Mouse (Mus musculus) heart, embryonic 15.5 days (tissue): ENCODE measurements around the gene Olfr1358. TPM values are rescaled to one million over a fixed set of nuclear protein-coding genes. Genes with fewer than 3 reads are reported as not detected.
"Not testable (repeated sequence)": the region's sequence is repeated elsewhere in the genome, so short reads cannot be mapped to it uniquely, and the experiment has no call there.

ENCODE experiments used
- ATAC-seq: fragments of 200-750 bp; cut with Nextera tagmentation; replicated peaks from 2 replicates; pipeline ENCODE4 v1.8.0; 2017; ENCODE audit warnings: low read depth, moderate TSS enrichment; ENCODE audit not compliant: insufficient number of reproducible peaks, insufficient read depth, low FRiP score
- H3K27ac ChIP-seq: fragments of 300-500 bp; sonication (generic); 2 replicates; pipeline ENCODE4 v1.5.1; 2015; ENCODE audit warnings: mild to moderate bottlenecking, inconsistent platforms
- H3K27me3 ChIP-seq: fragments of 300-500 bp; sonication (generic); 2 replicates; pipeline ENCODE4 v1.6.1; 2015; ENCODE audit warnings: inconsistent platforms
- H3K36me3 ChIP-seq: fragments of 300-500 bp; sonication (generic); 2 replicates; pipeline ENCODE4 v1.6.1; 2015; ENCODE audit warnings: mild to moderate bottlenecking, inconsistent platforms
- H3K4me1 ChIP-seq: fragments of 300-500 bp; sonication (generic); replicated peaks from 2 replicates; pipeline ENCODE4 v1.6.1; 2015; ENCODE audit warnings: inconsistent platforms
- H3K4me2 ChIP-seq: fragments of 300-500 bp; sonication (generic); 2 replicates; pipeline ENCODE4 v1.6.1; 2015; ENCODE audit warnings: inconsistent platforms, mild to moderate bottlenecking, moderate library complexity
- H3K4me3 ChIP-seq: fragments of 300-500 bp; sonication (generic); 2 replicates; pipeline ENCODE4 v1.5.1; 2015; ENCODE audit warnings: mild to moderate bottlenecking, inconsistent platforms
- H3K9ac ChIP-seq: fragments of 300-500 bp; sonication (generic); 2 replicates; pipeline ENCODE4 v1.6.1; 2015; ENCODE audit warnings: mild to moderate bottlenecking, inconsistent platforms
- H3K9me3 ChIP-seq: fragments of 300-500 bp; sonication (generic); replicated peaks from 2 replicates; pipeline ENCODE4 v1.6.1; 2016; ENCODE audit warnings: inconsistent platforms
- WGBS: fragments of 180-500 bp; shearing (Covaris S2); methylation state at CpG from one replicate; pipeline ENCODE4 v1.1.7; 2015; ENCODE audit warnings: mixed read lengths; 5-methylcytosine and 5-hydroxymethylcytosine counted together
- polyA plus RNA-seq: library from polyadenylated mRNA; unstranded; fragments of >200 nt; fragmentation: Nextera tagmentation; extraction: Ambion mirVana; gene quantifications from 2 replicates; pipeline ENCODE4 v1.2.1, GENCODE M21; 2015

Olfr1358 gene
- polyA plus RNA-seq = not detected in 2 replicates

- Histone ChIP-seq H3K4me2 (no peak within 1 kb of the TSS), H3K27me3 (0 out of 2 replicates have a peak, but pooled peaks cover under 1% of the 10 kb centered on the region), H3K9ac (no peak within 1 kb of the TSS), H3K36me3 (no peaks in the 10 kb centered on the region), H3K27ac (no peak within 1 kb of the TSS), H3K9me3 (no peaks in the 10 kb centered on the region), H3K4me3 (no peak within 1 kb of the TSS), H3K4me1 (no peaks in the 10 kb centered on the region)
- ATAC-seq = no peak
Measured at GRCm38 (mm10) chr10:78517128-78517527, at the start of gene Olfr1358. Olfr1358 (plus strand) TSS chr10:78517428.

GRCm38 (mm10) chr10:78467761-78468310 is 49.4 kb upstream of the Olfr1358 start:
- Histone ChIP-seq H3K4me3 (no peak overlapping the region), H3K4me1 (peaks cover 27% of the 10 kb centered on the region), H3K9ac (no peak overlapping the region), H3K27ac (no peak overlapping the region), H3K9me3 (no peaks in the 10 kb centered on the region), H3K27me3 (no peaks in the 10 kb centered on the region), H3K4me2 (no peak overlapping the region), H3K36me3 (no peaks in the 10 kb centered on the region)
- no peak for ATAC-seq
- WGBS = 48% methylated on average over 2 of the region's 2 CpGs

- WGBS = 34% methylated on average over 15 of the region's 15 CpGs
- Histone ChIP-seq H3K9me3 (no peaks in the 10 kb centered on the region), H3K27ac (peak overlapping the region; percentile 36), H3K4me1 (peaks cover 8% of the 10 kb centered on the region; the same call in 1 of the 2 replicates), H3K27me3 (no peaks in the 10 kb centered on the region), H3K36me3 (no peaks in the 10 kb centered on the region), H3K4me2 (peak overlapping the region; percentile 34), H3K4me3 (0 out of 2 replicates have a peak overlapping the region, but pooled peaks have one; percentile 13), H3K9ac (no peak overlapping the region)
- no peak for ATAC-seq
Measured at GRCm38 (mm10) chr10:78470582-78471313, 46.5 kb upstream of the Olfr1358 start.

- Histone ChIP-seq H3K4me1 (peaks cover 8% of the 10 kb centered on the region; the same call in 1 of the 2 replicates), H3K27me3 (no peaks in the 10 kb centered on the region), H3K27ac (no peak overlapping the region), H3K9ac (no peak overlapping the region), H3K4me2 (no peak overlapping the region), H3K9me3 (no peaks in the 10 kb centered on the region), H3K4me3 (no peak overlapping the region), H3K36me3 (no peaks in the 10 kb centered on the region)
- 80% methylated on average over 3 of the region's 3 CpGs for WGBS
- no peak for ATAC-seq
Measured at GRCm38 (mm10) chr10:78472046-78472445, 45.2 kb upstream of the Olfr1358 start.

- H3K9me3 ChIP-seq = no peaks in the 10 kb centered on the region
- H3K9ac ChIP-seq = no peak overlapping the region
- WGBS = 36% methylated on average over 5 of the region's 5 CpGs
- no peaks in the 10 kb centered on the region for H3K27me3 ChIP-seq
- H3K27ac ChIP-seq = no peak overlapping the region
- H3K4me2 ChIP-seq = no peak overlapping the region
- H3K4me1 ChIP-seq = peaks cover 8% of the 10 kb centered on the region; the same call in 1 of the 2 replicates
- no peak overlapping the region for H3K4me3 ChIP-seq
- H3K36me3 ChIP-seq = no peaks in the 10 kb centered on the region
- no peak for ATAC-seq
Measured at GRCm38 (mm10) chr10:78473434-78473833, 43.8 kb upstream of the Olfr1358 start.

- Histone ChIP-seq H3K4me3 (no peak overlapping the region), H3K9me3 (no peaks in the 10 kb centered on the region), H3K4me2 (no peak overlapping the region), H3K27ac (no peak overlapping the region), H3K9ac (no peak overlapping the region), H3K4me1 (peaks cover 8% of the 10 kb centered on the region; the same call in 1 of the 2 replicates), H3K27me3 (0 out of 2 replicates have a peak, but pooled peaks cover 2% of the 10 kb centered on the region), H3K36me3 (no peaks in the 10 kb centered on the region)
- ATAC-seq = no peak
- WGBS = 50% methylated on average over 8 of the region's 8 CpGs
Measured at GRCm38 (mm10) chr10:78474759-78475158, 42.5 kb upstream of the Olfr1358 start.

- H3K4me1 ChIP-seq = peaks cover 5% of the 10 kb centered on the region
- H3K4me3 ChIP-seq = no peak overlapping the region
- 60% methylated on average over 4 of the region's 4 CpGs for WGBS
- no peaks in the 10 kb centered on the region for H3K9me3 ChIP-seq
- H3K27me3 ChIP-seq = 0 out of 2 replicates have a peak, but pooled peaks cover 3% of the 10 kb centered on the region
- ATAC-seq = no peak
- no peak overlapping the region for H3K4me2 ChIP-seq
- H3K9ac ChIP-seq = no peak overlapping the region
- H3K27ac ChIP-seq = no peak overlapping the region
- no peaks in the 10 kb centered on the region for H3K36me3 ChIP-seq
Measured at GRCm38 (mm10) chr10:78476821-78477220, 40.4 kb upstream of the Olfr1358 start.

- Histone ChIP-seq H3K9me3 (no peaks in the 10 kb centered on the region), H3K4me1 (peaks cover 9% of the 10 kb centered on the region), H3K9ac (peak overlapping the region; percentile 52), H3K27ac (no peak overlapping the region), H3K4me3 (peak overlapping the region; percentile 56), H3K27me3 (peaks cover 13% of the 10 kb centered on the region), H3K4me2 (peak overlapping the region; percentile 88), H3K36me3 (no peaks in the 10 kb centered on the region)
- WGBS = 37% methylated on average over 21 of the region's 21 CpGs
- ATAC-seq = peak; percentile 3; the same call in 1 of the 2 replicates
Measured at GRCm38 (mm10) chr10:78480954-78481927, 36.0 kb upstream of the Olfr1358 start.

- peaks cover 9% of the 10 kb centered on the region for H3K4me1 ChIP-seq
- peak overlapping the region; percentile 52 for H3K9ac ChIP-seq
- no peaks in the 10 kb centered on the region for H3K36me3 ChIP-seq
- H3K4me2 ChIP-seq = peak overlapping the region; percentile 88
- peaks cover 18% of the 10 kb centered on the region for H3K27me3 ChIP-seq
- under 1% methylated on average over 35 of the region's 35 CpGs for WGBS
- no peak overlapping the region for H3K27ac ChIP-seq
- peak overlapping the region; percentile 56 for H3K4me3 ChIP-seq
- ATAC-seq = peak; percentile 90
- no peaks in the 10 kb centered on the region for H3K9me3 ChIP-seq
Measured at GRCm38 (mm10) chr10:78481928-78482499, 35.2 kb upstream of the Olfr1358 start.

- H3K36me3 ChIP-seq, ATAC-seq: not testable (repeated sequence)
- 58% methylated on average over 2 of the region's 2 CpGs for WGBS
Measured at GRCm38 (mm10) chr10:78485369-78485768, 31.9 kb upstream of the Olfr1358 start.

More at GRCm38 (mm10) chr10:78485369-78485768, 31.9 kb upstream of the Olfr1358 start:
- H3K4me1 ChIP-seq = peaks cover 13% of the 10 kb centered on the region
- not testable (repeated sequence) for H3K9ac ChIP-seq, H3K9me3 ChIP-seq, H3K4me3 ChIP-seq, H3K27ac ChIP-seq, H3K4me2 ChIP-seq
- H3K27me3 ChIP-seq = peaks cover 18% of the 10 kb centered on the region
